Mouse (Mus musculus) forebrain, embryonic 15.5 days (tissue): ENCODE results near the gene Gm21974. TPM values are rescaled to one million over a fixed set of nuclear protein-coding genes. Genes with fewer than 3 reads are reported as not detected.
"Not testable (repeated sequence)": the region's sequence is repeated elsewhere in the genome, so short reads cannot be mapped to it uniquely, and the experiment has no call there.

Source experiments
- ATAC-seq: fragments of 200-750 bp; cut with Nextera tagmentation; replicated peaks from 2 replicates; pipeline ENCODE4 v1.8.0; 2017; ENCODE audit warnings: mild to moderate bottlenecking, moderate TSS enrichment, moderate library complexity
- H3K27ac ChIP-seq: fragments of 300-500 bp; sonication (generic); replicated peaks from 2 replicates; pipeline ENCODE4 v1.5.1; 2015; ENCODE audit warnings: mild to moderate bottlenecking, inconsistent platforms
- H3K27me3 ChIP-seq: fragments of 300-500 bp; sonication (generic); 2 replicates; pipeline ENCODE4 v1.6.1; 2015; ENCODE audit warnings: inconsistent platforms
- H3K36me3 ChIP-seq: fragments of 300-500 bp; sonication (generic); 2 replicates; pipeline ENCODE4 v1.6.1; 2015; ENCODE audit warnings: mild to moderate bottlenecking, inconsistent platforms
- H3K4me1 ChIP-seq: fragments of 300-500 bp; sonication (generic); 2 replicates; pipeline ENCODE4 v1.6.1; 2015; ENCODE audit warnings: inconsistent platforms
- H3K4me2 ChIP-seq: fragments of 300-500 bp; sonication (generic); replicated peaks from 2 replicates; pipeline ENCODE4 v1.6.1; 2015; ENCODE audit warnings: mild to moderate bottlenecking, inconsistent platforms
- H3K4me3 ChIP-seq: fragments of 300-500 bp; sonication (generic); 2 replicates; pipeline ENCODE4 v1.5.1; 2015; ENCODE audit warnings: mild to moderate bottlenecking, inconsistent platforms
- H3K9ac ChIP-seq: fragments of 300-500 bp; sonication (generic); replicated peaks from 2 replicates; pipeline ENCODE4 v1.6.1; 2015; ENCODE audit warnings: mild to moderate bottlenecking, inconsistent platforms
- H3K9me3 ChIP-seq: fragments of 300-500 bp; sonication (generic); 2 replicates; pipeline ENCODE4 v1.6.1; 2016; ENCODE audit warnings: inconsistent platforms
- WGBS: fragments of 180-500 bp; shearing (Covaris S2); methylation state at CpG from one replicate; pipeline ENCODE4 v1.1.7; 2015; ENCODE audit warnings: mixed read lengths; 5-methylcytosine and 5-hydroxymethylcytosine counted together
- polyA plus RNA-seq: library from polyadenylated mRNA; unstranded; fragments of >200 nt; fragmentation: Nextera tagmentation; extraction: Ambion mirVana; gene quantifications from 2 replicates; pipeline ENCODE4 v1.2.1, GENCODE M21; 2015

Gene Gm21974
- polyA plus RNA-seq, 1 experiment from 2014 or later, result not detected

GRCm38 (mm10) chr7:127870136-127870821 lies 25.0 kb downstream of the Gm21974 start:
- ATAC-seq, result no peak
- Histone ChIP-seq H3K9me3 (no peaks in the 10 kb centered on the region), H3K4me3 (no peak overlapping the region), H3K9ac (no peak overlapping the region), H3K4me1 (peaks cover 19% of the 10 kb centered on the region), H3K4me2 (no peak overlapping the region), H3K36me3 (peaks cover 45% of the 10 kb centered on the region), H3K27me3 (no peaks in the 10 kb centered on the region), H3K27ac (no peak overlapping the region)
- WGBS, result 81% methylated on average over 5 of the region's 5 CpGs

GRCm38 (mm10) chr7:127869149-127869810 lies 26.0 kb downstream of the Gm21974 start:
- H3K4me3 ChIP-seq, result no peak overlapping the region
- H3K4me1 ChIP-seq, result peaks cover 15% of the 10 kb centered on the region
- WGBS, result 58% methylated on average over 3 of the region's 3 CpGs
- no peak overlapping the region for H3K9ac ChIP-seq
- H3K27me3 ChIP-seq, result no peaks in the 10 kb centered on the region
- H3K36me3 ChIP-seq, result peaks cover 52% of the 10 kb centered on the region
- ATAC-seq, result no peak
- 0 out of 2 replicates have a peak overlapping the region, but pooled peaks have one; percentile 27 for H3K27ac ChIP-seq
- H3K9me3 ChIP-seq, result no peaks in the 10 kb centered on the region
- no peak overlapping the region for H3K4me2 ChIP-seq

- Histone ChIP-seq H3K36me3 (peaks cover 57% of the 10 kb centered on the region), H3K4me3 (no peak overlapping the region), H3K9me3 (no peaks in the 10 kb centered on the region), H3K27ac (no peak overlapping the region), H3K9ac (no peak overlapping the region), H3K27me3 (no peaks in the 10 kb centered on the region), H3K4me1 (peaks cover under 1% of the 10 kb centered on the region), H3K4me2 (no peak overlapping the region)
- ATAC-seq, result no peak
- 95% methylated on average over 18 of the region's 18 CpGs for WGBS
These were observed 27.6 kb downstream of the Gm21974 start for GRCm38 (mm10) chr7:127867641-127868040.

- H3K4me2 ChIP-seq, result no peak overlapping the region
- peaks cover 48% of the 10 kb centered on the region for H3K36me3 ChIP-seq
- WGBS, result 97% methylated on average over 12 of the region's 12 CpGs
- no peak for ATAC-seq
- H3K27me3 ChIP-seq, result no peaks in the 10 kb centered on the region
- H3K4me1 ChIP-seq, result no peaks in the 10 kb centered on the region
- H3K27ac ChIP-seq, result no peak overlapping the region
- no peaks in the 10 kb centered on the region for H3K9me3 ChIP-seq
- H3K4me3 ChIP-seq, result no peak overlapping the region
- no peak overlapping the region for H3K9ac ChIP-seq
These were observed 28.8 kb downstream of the Gm21974 start for GRCm38 (mm10) chr7:127866434-127866833.

- no peak for ATAC-seq
- Histone ChIP-seq H3K4me2 (no peak overlapping the region), H3K4me3 (no peak overlapping the region), H3K9me3 (no peaks in the 10 kb centered on the region), H3K4me1 (no peaks in the 10 kb centered on the region), H3K27ac (no peak overlapping the region), H3K27me3 (no peaks in the 10 kb centered on the region), H3K36me3 (no peaks in the 10 kb centered on the region; the same call in 1 of the 2 replicates), H3K9ac (no peak overlapping the region)
- 89% methylated on average over 6 of the region's 6 CpGs for WGBS
These were observed 37.0 kb downstream of the Gm21974 start for GRCm38 (mm10) chr7:127858258-127858657.

GRCm38 (mm10) chr7:127850906-127851305 lies 44.3 kb downstream of the Gm21974 start:
- Histone ChIP-seq H3K4me1 (no peaks in the 10 kb centered on the region), H3K4me3 (no peak overlapping the region), H3K9me3 (no peaks in the 10 kb centered on the region), H3K27ac (no peak overlapping the region), H3K4me2 (no peak overlapping the region), H3K9ac (no peak overlapping the region), H3K36me3 (no peaks in the 10 kb centered on the region), H3K27me3 (no peaks in the 10 kb centered on the region)
- no peak for ATAC-seq
- 79% methylated on average over 5 of the region's 5 CpGs for WGBS

GRCm38 (mm10) chr7:127849973-127850875 lies 45.0 kb downstream of the Gm21974 start:
- Histone ChIP-seq H3K4me3 (no peak overlapping the region), H3K4me1 (no peaks in the 10 kb centered on the region), H3K9ac (no peak overlapping the region), H3K27ac (no peak overlapping the region), H3K36me3 (no peaks in the 10 kb centered on the region), H3K27me3 (no peaks in the 10 kb centered on the region), H3K4me2 (no peak overlapping the region), H3K9me3 (no peaks in the 10 kb centered on the region)
- 85% methylated on average over 6 of the region's 6 CpGs for WGBS
- ATAC-seq, result no peak

- Histone ChIP-seq H3K36me3 (no peaks in the 10 kb centered on the region), H3K9me3 (no peaks in the 10 kb centered on the region), H3K4me2 (peak overlapping the region; percentile 97), H3K4me1 (peaks cover 15% of the 10 kb centered on the region), H3K27ac (peak overlapping the region; percentile 95), H3K9ac (peak overlapping the region; percentile 59), H3K27me3 (no peaks in the 10 kb centered on the region), H3K4me3 (peak overlapping the region; percentile 66)
- ATAC-seq, result peak; percentile 66
- WGBS, result under 1% methylated on average over 40 of the region's 40 CpGs
These were observed 53.1 kb downstream of the Gm21974 start for GRCm38 (mm10) chr7:127842001-127842718.

- no peaks in the 10 kb centered on the region for H3K27me3 ChIP-seq
- peak overlapping the region; percentile 59 for H3K9ac ChIP-seq
- 0% methylated on average over 46 of the region's 46 CpGs for WGBS
- peak overlapping the region; percentile 97 for H3K4me2 ChIP-seq
- no peaks in the 10 kb centered on the region for H3K9me3 ChIP-seq
- peaks cover 15% of the 10 kb centered on the region for H3K4me1 ChIP-seq
- no peaks in the 10 kb centered on the region for H3K36me3 ChIP-seq
- peak overlapping the region; percentile 95 for H3K27ac ChIP-seq
- ATAC-seq, result peak; percentile 95
- H3K4me3 ChIP-seq, result peak overlapping the region; percentile 66
These were observed 53.8 kb downstream of the Gm21974 start for GRCm38 (mm10) chr7:127841340-127842000.

GRCm38 (mm10) chr7:127840886-127841285 lies 54.4 kb downstream of the Gm21974 start:
- peak; percentile 47 for ATAC-seq
- Histone ChIP-seq H3K4me1 (peaks cover 15% of the 10 kb centered on the region), H3K27ac (peak overlapping the region; percentile 95), H3K4me2 (peak overlapping the region; percentile 97), H3K9me3 (no peaks in the 10 kb centered on the region), H3K27me3 (no peaks in the 10 kb centered on the region), H3K36me3 (no peaks in the 10 kb centered on the region), H3K9ac (peak overlapping the region; percentile 59), H3K4me3 (peak overlapping the region; percentile 66)
- 3% methylated on average over 15 of the region's 15 CpGs for WGBS

- H3K27ac ChIP-seq, result not testable (repeated sequence)
These were observed 55.2 kb downstream of the Gm21974 start for GRCm38 (mm10) chr7:127840031-127840430.

More at GRCm38 (mm10) chr7:127840031-127840430, 55.2 kb downstream of the Gm21974 start:
- not testable (repeated sequence) for ATAC-seq, H3K36me3 ChIP-seq, H3K27me3 ChIP-seq, H3K4me2 ChIP-seq, H3K4me3 ChIP-seq, H3K9me3 ChIP-seq, H3K9ac ChIP-seq
- WGBS, result 80% methylated on average over 2 of the region's 2 CpGs
- peaks cover 15% of the 10 kb centered on the region for H3K4me1 ChIP-seq
